21 mouse cellular contexts compared by ENCODE assay signal in genomic region chr14:21576867-21577266, GRCm38 (mm10).
"Had no signal": no experiment of that assay in that cellular context is flagged by ENCODE, and none has a peak within 500 bp of the region (broad histone marks: within the 10 kb centered on the region; RNA-seq: fewer than 3 reads in every experiment).

No protein-coding gene starts in this region.

- ATAC-seq: intestine, embryonic 16.5 days; midbrain, embryonic 13.5 days; midbrain, embryonic 16.5 days had no signal

- DNase-seq: kidney, adult 18-20 months; kidney, adult 9 months; kidney, postnatal 14 days; kidney, postnatal 4 days; left cerebral cortex, postnatal 4 days; liver, embryonic 13.5 days; right cerebral cortex, adult 18-20 months; right cerebral cortex, postnatal 14 days; right cerebral cortex, postnatal 4 days; thymus, adult 2 months; thymus, postnatal 14 days; thymus, postnatal 4 days had no signal

- H3K4me2 ChIP-seq: limb, embryonic 15.5 days; liver, embryonic 13.5 days; midbrain, embryonic 13.5 days; neural tube, embryonic 13.5 days had no signal

- H3K27ac ChIP-seq: limb, embryonic 15.5 days; liver, embryonic 13.5 days; midbrain, embryonic 10.5 days; midbrain, embryonic 13.5 days; neural tube, embryonic 13.5 days; stomach, postnatal 0 days had no signal

- H3K4me3 ChIP-seq: limb, embryonic 15.5 days; liver, embryonic 13.5 days; megakaryocyte, embryonic 14.5 days; midbrain, embryonic 10.5 days; midbrain, embryonic 13.5 days; myocyte; neural tube, embryonic 13.5 days had no signal

- H3K36me3 ChIP-seq: limb, embryonic 15.5 days; liver, embryonic 13.5 days; midbrain, embryonic 10.5 days; midbrain, embryonic 13.5 days; neural tube, embryonic 13.5 days had no signal

- H3K9ac ChIP-seq: limb, embryonic 15.5 days; liver, embryonic 13.5 days; midbrain, embryonic 13.5 days; neural tube, embryonic 13.5 days had no signal

- H3K9me3 ChIP-seq: limb, embryonic 15.5 days; liver, embryonic 13.5 days; megakaryocyte, embryonic 14.5 days; midbrain, embryonic 10.5 days; midbrain, embryonic 13.5 days; neural tube, embryonic 13.5 days had no signal

- H3K27me3 ChIP-seq: limb, embryonic 15.5 days; liver, embryonic 13.5 days; megakaryocyte, embryonic 14.5 days; midbrain, embryonic 13.5 days; neural tube, embryonic 13.5 days had no signal
